Mouse (Mus musculus) thymus, adult 2 months (tissue): ENCODE data around the gene Rpn2.

ENCODE experiments used
- CTCF ChIP-seq: fragments of 200-500 bp; IDR thresholded peaks from 2 replicates; pipeline ENCODE4 v1.5.1; 2012; ENCODE audit warnings: mild to moderate bottlenecking, control low read depth, low read length, moderate library complexity, borderline replicate concordance; ENCODE audit not compliant: control insufficient read depth, poor library complexity, insufficient read depth; ENCODE audit errors: extremely low read depth
- POLR2A ChIP-seq: fragments of 200-500 bp; IDR thresholded peaks from 2 replicates; pipeline ENCODE4 v1.6.1; 2012; ENCODE audit warnings: mild to moderate bottlenecking, low read length, control low read depth, moderate library complexity; ENCODE audit not compliant: control insufficient read depth, poor library complexity, insufficient read depth; ENCODE audit errors: extremely low read depth

GRCm38 (mm10) chr2:157259720-157260119 is 19.1 kb upstream of the Rpn2 start:
- TF ChIP-seq CTCF = no peak
- no peak for TF ChIP-seq POLR2A
